Mouse (Mus musculus): ENCODE measurements around the gene Osm.
A peak's percentile ranks its signal among the peaks of the same experiment; 100 is the strongest.

Gene Osm

DNA sequence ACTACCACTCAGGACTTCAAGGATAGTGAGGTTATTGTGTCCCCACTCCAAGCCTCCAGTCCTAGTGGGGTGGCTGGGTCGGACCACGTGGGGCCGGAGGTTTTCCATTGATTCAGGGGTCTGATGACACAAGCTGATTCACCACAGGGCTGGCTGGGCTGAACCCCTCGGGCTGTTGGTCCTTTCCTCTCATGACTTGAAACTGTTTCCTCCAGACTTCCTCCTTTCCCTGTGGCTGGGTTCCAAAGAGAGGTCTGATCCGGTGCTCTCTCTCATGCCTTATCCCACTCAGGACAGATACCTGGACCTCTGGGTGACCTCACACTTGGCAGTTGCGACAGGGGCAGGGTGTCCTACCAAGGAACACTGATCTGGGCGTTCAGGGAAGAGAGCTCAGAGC is 3.9 kb downstream of the Osm start:
- no peak for DNase-seq (ENCODE audit: low spot score)

DNA sequence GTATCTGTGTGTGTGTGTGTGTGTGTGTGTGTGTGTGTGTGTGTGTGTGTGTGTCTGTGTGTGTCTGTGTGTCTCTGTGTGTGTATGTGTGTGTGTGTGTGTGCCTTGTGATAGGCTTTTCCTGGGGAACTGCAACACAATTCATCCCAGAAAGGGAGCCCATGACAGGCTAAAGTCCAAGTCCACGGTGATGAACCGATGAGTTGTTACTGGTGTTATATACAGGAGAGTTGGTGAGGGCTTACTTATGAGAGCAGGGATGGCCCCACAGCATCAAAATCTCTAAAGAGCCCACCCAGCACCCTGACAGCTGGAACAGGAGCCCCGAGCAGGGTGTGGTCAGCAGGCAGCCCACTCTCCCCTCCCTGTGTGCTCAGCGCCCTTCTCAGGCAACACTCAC is 5.0 kb downstream of the Osm start:
- no peak for DNase-seq (ENCODE audit: low spot score)

DNA sequence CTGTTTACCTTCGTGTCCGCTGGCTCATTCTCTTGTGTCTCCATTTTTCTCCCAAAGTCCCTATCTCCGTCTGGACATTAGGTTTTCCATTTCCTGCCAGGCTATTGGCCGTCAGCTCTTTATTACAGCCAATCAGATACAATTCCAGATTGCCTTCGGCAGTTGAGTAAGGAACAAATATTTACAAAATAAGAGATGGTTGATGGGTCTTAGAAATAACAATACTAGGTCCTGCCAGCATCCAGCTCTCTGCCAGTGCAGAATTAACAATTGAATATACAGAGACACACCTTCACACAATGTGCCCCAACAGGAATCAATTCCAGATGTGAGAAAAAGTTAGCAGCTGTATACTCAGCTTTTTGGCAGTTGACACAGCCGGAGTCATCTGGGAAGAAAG is 9.9 kb downstream of the Osm start:
- DNase-seq (ENCODE audit: low spot score): no peak

DNA sequence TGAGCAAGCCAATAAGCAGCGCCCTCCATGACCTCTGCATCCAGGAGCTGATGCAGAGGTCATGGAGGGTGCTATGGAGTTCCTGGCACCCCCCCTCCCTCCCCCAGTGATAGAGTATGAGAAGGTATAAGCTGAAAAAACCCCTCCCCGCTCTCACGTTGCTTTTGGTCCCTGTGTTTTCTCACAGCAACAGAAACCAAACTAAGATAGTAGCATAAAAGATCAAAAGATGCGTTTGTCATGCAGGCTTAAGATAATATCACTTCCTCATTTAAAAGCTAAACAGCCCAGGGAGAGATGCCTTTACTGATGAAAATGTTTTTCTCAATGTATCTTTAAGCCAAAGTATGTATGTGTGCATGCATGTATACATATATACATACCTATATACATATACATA is 10.4 kb downstream of the Osm start:
- DNase-seq (ENCODE audit: low spot score): no peak

DNA sequence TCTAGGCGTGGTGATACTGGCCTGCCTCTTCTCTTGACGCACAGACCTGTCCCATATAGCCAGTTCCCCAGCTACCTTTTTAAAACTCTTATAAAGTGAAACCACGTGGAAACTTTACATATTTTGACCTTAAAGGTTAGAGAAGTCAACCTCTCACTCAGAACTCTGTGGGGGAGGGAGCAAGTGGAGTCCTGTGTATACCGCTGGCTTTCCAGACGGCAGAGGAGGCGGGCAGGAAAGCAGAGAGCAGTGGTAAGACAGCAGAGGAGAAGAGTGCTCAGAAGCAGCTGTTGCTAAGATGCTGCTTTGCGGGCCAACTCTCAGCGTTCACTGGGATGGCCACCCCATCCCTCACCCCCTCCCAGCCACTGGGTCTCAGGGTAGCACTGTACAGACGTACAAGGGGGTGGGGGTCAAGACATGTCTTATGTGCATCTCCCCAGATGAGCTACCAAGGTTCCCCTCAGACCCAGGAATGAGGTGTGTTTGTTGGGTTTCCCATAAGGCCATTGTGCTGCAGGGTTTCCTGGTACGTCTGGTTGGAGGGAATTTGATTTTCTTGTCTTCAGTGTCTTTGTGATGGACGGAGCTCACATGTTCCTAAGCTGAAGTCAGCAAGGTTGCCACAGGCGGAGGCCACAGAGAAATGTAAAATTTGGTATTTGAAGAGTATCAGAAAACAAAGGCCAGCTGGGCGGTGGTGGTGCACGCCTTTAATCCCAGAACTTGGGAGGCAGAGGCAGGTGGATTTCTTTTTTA is 11.2 kb downstream of the Osm start:
- DNase-seq (ENCODE audit: low spot score): no peak

DNA sequence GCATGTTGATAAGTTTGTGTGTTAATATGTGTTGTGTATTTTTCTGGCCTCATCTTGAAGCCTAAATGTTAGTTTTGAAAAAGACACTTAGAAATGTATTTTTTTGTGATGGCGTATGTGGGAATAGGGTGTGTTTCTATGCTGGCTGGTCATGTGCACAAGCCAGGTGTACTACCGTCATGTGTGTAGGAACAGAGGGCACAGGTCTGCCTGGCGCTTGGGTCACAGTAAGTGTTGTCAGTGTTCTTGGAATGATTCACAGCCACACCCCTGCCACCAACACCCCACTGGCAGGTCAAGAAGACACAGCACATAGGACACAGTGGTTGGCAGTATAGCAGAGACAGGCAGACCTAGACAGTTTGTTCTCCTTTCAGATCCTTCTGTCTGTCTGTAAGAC is 12.9 kb downstream of the Osm start:
- DNase-seq (ENCODE audit: low spot score): no peak

DNA sequence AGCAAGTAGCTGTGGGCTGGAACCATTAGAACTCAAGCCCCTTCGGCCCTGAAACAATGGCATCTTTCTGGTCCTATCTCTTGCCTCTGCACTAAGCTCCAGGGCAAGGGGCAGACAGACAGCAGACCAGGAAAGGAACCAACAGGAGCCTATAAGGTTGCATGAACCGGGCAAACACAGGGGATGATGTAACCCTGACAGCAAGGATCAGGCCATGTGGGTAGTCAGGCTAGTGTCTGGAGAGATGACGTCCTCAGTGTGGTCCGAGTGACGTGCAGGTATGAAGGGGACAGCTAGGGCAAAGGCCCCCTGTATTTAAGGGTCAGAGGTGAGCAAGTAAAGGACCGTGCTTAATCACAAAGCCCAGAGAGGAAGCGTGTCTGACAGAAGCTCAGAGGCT is 14.1 kb downstream of the Osm start:
- DNase-seq (ENCODE audit: low spot score): no peak

DNA sequence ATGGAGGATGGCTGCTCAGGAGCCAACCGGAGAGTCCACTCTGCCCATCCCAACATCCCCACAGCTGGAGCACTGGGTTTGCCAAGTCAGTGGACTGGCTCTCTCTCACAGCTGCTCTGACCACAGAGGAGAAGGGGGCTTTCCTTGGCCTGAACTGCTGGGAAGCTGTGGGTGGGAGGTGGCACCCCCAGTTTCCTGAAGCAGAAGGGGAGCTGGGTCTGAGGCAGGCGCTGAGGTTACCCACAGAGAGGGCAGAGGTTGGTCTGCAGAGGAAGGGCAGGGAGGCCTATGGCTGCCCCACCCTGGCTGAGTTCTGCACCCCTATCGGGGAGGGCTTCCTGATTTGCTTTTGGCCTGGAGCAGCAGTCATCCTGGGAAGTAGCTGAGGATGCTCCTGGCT is 15.2 kb downstream of the Osm start:
- DNase-seq (ENCODE audit: low spot score): no peak

DNA sequence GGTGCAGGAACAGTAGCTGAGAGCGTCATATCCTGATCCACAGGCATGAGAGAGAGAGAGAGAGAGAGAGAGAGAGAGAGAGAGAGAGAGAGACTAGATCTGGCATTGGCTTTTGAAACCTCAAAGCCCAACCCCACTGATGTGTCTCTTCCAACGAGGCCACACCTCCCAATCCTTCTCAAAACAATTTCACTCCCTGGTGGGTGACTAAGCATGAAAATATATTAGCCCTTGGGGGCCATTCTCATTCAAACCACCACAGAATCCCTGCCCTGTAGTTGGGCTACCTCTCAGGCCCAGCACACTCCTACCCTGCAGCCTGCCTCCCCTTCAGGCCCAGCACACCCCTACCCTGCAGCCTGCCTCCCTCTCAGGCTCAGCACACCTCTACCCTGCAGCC is 16.7 kb downstream of the Osm start:
- DNase-seq (ENCODE audit: low spot score): no peak

DNA sequence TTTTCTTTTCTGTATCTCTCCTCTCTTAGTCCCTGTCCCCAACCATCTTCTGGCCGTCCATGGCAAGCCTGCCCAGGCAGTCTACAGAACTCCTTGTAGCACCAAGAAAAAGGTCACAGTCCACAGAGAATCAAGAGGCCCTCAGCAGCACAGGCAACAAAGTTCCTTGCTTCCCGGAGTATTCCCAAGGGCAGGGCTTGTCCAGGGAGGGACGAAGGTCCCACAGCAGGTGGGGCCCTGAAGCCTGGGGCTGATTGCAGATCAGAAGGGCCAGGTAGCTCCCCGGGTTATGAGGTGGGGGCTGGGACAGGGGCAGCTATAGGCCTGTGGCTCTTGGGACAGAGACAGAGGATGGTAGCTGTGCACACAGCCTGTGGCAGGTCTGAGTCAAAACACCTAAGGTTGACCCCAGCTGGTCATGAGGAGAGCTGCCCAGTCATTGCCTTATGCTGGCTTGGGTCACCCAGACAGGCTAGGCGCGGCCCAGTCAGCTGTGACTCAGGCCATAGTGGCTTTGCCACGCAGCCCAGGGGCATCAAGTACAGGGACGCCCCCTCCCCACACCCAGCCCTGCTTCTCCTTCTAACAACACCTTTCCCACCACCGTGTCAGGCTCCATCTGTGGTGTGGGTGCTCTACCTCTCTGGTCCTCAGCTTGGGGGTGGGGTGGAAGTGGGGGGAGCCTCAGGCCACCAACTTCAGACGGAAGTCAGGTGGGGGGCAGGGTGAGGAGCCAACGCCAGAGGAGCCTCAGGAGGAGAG is 20.8 kb downstream of the Osm start, which contains the start of gene Lif:
TSS of gene Lif (plus strand) at position 712 of the 762 bp plus-strand sequence.
- no peak for DNase-seq (ENCODE audit: low spot score)

DNA sequence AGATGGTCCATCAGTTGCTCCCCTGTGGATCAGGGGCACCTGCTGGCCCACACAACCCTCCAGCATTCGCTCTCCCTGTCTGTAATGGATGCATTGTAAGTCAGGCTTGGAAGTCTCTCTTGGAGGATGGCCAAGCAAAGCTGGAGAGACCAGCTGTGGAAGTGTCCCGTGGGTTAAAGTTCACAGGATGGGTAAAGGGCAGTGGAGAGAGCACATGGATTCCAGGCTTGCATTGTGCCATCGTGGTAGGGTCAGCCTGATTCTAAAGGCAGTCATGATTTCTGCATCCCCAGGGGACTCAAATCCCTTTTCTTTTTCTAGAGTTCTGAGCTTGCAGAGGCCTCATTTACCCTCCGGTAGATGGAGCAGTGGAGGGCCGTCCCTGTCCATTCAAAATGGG is 21.5 kb downstream of the Osm start:
- no peak for DNase-seq (ENCODE audit: low spot score)

DNA sequence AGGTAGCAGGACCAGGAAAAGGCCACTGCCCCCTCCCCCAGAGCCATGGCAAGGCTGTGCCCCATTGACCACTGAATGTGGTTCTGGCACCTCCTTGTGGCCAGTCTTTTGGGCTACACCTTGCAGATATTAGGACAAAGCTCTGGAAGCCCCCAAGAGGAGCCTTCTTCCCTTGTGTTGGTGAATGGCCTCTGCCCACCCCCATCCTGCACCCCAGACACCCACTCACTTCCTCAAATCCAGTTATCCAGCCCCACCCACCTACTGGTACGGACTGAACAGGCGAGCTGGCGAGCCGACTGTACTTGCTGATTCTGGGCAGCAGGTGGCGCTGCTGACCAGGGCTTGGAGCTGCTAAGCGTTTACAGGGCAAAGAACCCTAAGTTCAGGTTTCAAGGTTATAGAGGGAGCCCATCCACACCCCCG is 22.4 kb downstream of the Osm start:
- DNase-seq (ENCODE audit: low spot score): peak; percentile 56

DNA sequence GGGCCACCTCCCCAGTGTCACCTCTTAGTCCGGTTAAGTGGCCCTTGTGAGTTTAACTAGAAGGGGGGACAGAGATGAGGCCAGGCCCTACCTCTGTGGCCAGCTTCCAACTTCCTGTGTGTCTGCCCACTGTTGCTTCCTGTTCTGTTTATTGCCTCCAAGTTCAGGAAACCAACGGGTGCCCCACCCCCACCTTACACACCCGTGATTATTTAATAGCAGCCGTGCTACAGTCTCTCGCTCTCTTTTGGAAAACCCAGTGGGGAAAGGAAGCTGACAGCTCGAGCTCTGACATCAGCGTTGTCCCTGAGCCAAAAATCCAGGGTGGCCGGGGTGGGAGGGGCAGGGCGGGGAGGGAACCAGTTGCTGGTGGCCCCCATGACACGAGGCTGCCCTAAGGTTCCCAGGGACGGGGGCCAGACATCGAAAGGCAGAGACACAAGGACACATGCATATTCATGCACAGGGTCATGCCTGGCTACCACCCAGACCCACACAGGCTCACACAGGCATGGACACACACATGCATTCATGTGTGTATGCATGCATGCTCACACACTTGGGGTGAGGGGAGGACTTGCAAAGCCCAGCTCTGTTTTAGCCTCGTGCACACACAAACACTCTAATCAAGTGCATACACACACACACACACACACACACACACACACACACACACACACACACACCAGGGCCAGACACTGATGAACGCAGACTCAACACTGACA is 24.4 kb downstream of the Osm start:
- DNase-seq (ENCODE audit: low spot score): no peak

DNA sequence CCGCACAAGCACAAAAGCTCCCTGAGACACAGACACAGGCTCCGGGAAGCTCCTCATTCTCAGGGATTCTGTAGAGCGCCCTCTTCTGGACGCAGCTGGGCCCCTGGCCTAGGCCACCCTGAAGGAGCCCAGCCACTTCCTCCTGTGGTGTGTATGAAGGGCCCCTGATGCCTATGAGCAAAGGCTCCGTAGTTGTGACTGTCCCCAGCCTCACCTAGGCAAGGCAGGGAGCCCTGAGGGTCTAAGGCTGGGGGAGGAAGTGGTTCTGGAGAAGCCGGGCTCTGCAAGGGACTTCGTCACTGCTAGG is 24.9 kb downstream of the Osm start:
- DNase-seq (ENCODE audit: low spot score): no peak

DNA sequence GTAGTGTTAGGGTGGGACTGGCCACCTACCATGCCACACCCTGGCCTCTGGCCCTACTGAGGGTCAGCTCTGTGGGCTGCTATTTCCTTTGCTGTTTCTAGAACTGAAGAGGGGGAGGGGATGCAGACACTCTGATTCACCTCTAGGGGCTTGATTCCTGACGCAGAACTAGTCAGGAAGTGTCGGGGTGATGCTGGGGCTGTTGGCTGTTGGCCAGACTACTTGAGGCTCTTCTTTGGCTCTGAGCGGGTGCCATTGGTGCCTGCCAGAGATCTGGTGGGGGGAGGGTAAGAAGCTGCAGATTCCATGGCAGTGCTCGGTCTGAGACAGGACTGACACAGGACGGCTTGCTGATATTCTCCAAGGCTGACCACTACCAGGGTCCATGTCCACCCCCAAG is 25.7 kb downstream of the Osm start:
- DNase-seq (ENCODE audit: low spot score): no peak

DNA sequence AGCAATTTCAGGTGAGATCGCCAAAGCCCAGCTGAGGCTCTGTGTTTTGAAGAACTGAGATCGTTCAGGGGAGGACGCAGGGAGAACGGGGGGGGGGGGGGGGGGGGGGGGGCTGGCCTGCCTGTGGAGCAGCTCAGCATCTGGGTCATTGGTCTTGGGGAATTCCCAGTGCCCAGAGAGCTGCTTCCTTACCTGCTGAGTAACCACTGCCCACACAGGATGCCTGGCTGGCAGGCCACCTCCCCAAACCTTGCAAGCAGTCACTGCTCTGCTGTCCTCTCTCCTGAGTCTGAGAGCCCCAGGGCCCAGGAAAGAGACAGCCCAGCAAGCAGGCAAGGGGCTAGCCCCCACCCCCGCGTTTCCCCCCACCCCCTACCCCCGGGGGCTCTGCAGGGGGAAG is 26.6 kb downstream of the Osm start:
- no peak for DNase-seq (ENCODE audit: low spot score)

DNA sequence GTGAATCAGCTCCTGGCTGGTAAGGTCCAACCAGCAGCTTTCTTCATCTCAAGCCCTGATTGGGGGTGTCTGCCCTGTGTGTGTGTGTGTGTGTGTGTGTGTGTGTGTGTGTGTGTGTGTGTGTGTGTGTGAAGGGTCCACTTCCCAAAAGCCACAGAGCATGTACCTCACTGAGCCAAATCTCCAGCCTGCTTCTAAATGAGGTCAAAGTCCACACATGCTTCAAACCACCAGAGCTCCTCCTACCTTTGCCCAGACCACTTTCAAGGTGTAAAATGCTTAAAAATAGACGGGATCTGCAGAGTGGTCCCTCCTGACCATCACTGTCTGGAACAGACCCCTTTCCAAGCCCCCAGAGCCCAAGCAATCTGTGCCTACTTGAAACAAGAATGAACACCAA is 27.1 kb downstream of the Osm start:
- no peak for DNase-seq (ENCODE audit: low spot score)

DNA sequence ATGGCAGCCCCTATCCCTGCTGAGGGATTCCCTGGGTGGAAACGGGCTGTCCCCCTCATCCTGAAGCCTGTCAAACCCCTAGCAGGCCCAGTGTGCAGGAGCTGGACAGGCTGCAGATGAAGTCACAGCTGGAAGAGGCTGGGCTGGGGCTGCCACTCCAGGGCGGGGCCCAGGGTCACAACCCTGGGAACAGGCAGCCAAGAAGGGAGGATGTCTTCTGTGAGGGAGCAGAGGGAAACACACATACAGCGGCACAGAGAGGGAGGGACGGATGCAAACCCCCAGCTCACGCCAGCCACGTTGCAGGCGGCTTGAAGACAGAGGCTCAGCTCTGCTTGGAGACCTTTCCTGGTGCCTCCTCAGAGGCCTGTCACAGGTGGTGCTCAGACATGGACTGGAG is 27.8 kb downstream of the Osm start:
- no peak for DNase-seq (ENCODE audit: low spot score)

DNA sequence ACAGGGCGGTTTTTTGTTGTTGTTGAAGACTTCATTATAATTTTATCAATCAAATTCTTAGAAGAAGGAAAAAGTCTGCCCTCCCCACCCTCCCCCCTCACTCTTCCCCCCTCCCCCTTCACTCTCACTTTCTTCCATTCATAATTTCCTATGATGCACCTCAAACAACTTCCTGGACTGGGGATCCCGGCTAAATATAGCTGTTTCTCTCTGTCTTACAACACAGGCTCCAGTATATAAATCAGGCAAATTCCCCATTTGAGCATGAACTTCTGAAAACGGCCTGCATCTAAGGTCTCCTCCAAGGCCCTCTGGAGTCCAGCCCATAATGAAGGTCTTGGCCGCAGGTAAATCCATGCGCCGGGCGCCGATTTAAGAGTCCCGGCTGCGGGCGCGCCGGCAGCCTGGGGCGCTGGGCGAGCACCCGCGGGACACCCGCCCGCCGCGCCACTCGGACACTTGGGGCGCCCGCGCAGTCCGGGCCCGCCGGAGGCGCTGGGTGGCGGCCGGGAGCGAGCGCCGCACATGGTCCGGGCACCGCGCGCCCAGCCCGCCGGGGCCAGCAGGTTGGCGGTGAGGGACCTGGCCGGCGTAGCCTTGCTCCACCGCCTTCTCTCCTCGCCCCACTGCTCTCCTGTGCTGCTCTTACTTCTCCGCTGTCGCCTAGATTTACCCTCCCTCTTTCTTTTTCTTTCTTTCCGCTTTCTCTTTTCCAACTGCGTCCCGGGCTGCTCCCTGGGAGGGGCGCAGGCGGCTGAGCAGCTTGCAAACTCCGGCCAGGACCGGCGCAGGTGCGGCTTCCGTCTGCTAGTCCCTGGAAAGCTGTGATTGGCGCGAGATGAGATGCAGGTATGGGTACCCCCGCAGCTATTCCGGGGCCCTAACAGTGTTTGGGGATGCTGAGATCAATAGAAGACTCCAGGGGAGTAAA is 30.3 kb downstream of the Osm start:
- no peak for DNase-seq (ENCODE audit: low spot score)

DNA sequence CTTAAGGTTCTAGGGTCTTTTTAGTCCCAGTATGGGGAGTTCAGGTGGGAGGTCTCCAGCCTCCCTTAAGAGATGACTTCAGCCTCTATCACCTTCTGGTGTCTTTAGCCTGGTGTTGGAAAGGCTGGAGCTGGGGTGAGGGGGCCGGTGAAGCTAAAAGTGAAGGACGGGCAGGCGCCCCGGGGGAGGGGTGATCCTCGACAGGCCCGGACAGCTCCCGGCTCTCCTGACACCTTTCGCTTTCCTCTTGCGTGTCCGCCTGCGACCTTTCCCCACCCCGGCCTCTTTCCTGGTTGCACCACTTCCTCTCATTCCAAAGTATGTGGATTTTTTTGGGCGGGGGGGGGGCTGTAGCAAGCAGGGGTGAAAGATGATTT is 31.0 kb downstream of the Osm start:
- DNase-seq (ENCODE audit: low spot score): no peak

DNA sequence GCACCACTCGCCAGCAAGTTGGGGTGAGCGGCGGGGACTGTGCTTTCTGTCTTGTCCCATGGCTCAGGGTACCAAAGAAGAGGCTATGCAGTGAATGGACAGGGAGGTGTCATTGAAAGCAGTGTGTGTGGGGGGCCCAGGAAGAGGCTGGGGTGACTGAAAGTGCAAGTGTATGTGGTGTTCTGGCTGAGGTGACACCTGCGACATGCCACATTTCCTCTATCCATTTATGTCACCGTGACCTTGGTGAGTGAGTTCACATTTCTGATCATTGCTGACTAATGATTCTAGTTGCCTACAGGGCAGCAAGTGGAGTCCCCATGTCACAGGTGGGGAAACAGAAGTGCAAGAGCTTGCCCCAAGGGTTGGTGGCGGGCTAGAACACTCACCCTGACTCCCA is 32.3 kb downstream of the Osm start:
- no peak for DNase-seq (ENCODE audit: low spot score)

DNA sequence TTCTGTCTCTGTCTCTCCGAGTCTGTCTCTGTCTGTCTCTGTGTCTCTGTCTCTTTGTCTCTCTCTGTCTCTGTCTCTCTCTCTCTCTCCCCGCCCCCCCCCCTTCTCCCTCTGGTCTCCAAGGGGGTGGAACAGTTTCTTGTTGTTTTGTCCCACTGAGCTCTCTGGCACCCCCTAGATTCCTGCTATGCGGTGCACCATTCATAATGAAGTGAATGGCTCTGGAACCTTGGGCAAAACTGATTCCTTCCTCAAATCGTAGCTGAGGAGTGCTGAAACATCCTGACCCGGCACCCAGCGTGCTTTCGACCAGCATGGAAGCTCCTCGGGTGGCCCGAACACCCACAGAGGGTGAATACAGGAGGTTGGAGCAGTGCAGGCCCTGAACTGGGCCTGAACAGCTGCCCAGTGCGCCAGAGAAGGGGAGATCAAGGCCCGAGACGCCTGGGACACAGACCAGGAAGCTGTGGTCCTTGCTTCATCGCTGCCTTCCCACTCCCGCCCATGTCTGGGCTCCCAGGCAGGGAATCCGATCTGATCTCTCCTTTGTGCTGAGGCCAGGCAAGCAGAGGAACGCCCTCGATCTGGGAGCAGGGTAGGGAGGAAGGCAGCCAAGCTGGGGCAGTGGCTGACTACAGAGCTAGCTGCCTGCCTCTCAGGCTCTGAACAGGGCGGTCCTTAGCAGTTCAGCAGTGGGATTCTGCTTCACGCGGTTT is 34.7 kb downstream of the Osm start:
- no peak for DNase-seq (ENCODE audit: low spot score)
